Mouse (Mus musculus) ES-E14 (cell line): Measurements from ENCODE around the gene Chmp4b. TPM values are rescaled to one million over a fixed set of nuclear protein-coding genes. Genes with fewer than 3 reads are reported as not detected.
A peak's percentile ranks its signal among the peaks of the same experiment; 100 is the strongest.

Experiments used
- DNase-seq: peaks from one replicate; pipeline ENCODE4 v3.0.0-alpha.2; 2013; ENCODE audit warnings: low read depth, low spot score
- H3K27ac ChIP-seq: 2 replicates; pipeline ENCODE4 v1.5.1; 2012; ENCODE audit warnings: low read depth, mild to moderate bottlenecking, low read length, moderate library complexity, mixed read lengths; ENCODE audit not compliant: poor library complexity, insufficient read depth, severe bottlenecking
- H3K36me3 ChIP-seq: 2 replicates; pipeline ENCODE4 v1.6.1; 2012; ENCODE audit warnings: mild to moderate bottlenecking, low read length, moderate library complexity, mixed read lengths; ENCODE audit not compliant: control insufficient read depth, poor library complexity, insufficient read depth, severe bottlenecking
- H3K4me1 ChIP-seq, 2 experiments: fragments of 150-350 bp in 1 of 2; sonication (generic) in 1 of 2; 2 replicates each; pipeline ENCODE4 v1.6.1; 2012; ENCODE audit warnings: low read length in 2 of 2, mild to moderate bottlenecking in 1 of 2, mixed read lengths in 1 of 2; ENCODE audit not compliant: control insufficient read depth in 2 of 2, insufficient read depth in 2 of 2, poor library complexity in 1 of 2
- H3K4me3 ChIP-seq, 2 experiments: fragments of 150-350 bp in 1 of 2; sonication (generic) in 1 of 2; 2 replicates each; pipeline ENCODE4 v1.5.1; 2012; ENCODE audit warnings: low read length in 2 of 2, low read depth in 1 of 2, mild to moderate bottlenecking in 1 of 2, mixed read lengths in 1 of 2; ENCODE audit not compliant: insufficient read depth in 1 of 2, poor library complexity in 1 of 2, severe bottlenecking in 1 of 2
- H3K9ac ChIP-seq: 2 replicates; pipeline ENCODE4 v1.6.1; 2012; ENCODE audit warnings: low read depth, mild to moderate bottlenecking, low read length, mixed read lengths; ENCODE audit not compliant: poor library complexity, insufficient read depth, severe bottlenecking
- H3K9me3 ChIP-seq: fragments of 150-350 bp; sonication (generic); 2 replicates; pipeline ENCODE4 v1.6.1; 2012; ENCODE audit warnings: low read depth, mild to moderate bottlenecking, low read length; ENCODE audit not compliant: control insufficient read depth, insufficient read depth
- CHD2 ChIP-seq: IDR thresholded peaks from 2 replicates; pipeline ENCODE4 v1.6.1; 2014; ENCODE audit warnings: mild to moderate bottlenecking, low read depth, low read length, inconsistent platforms
- HCFC1 ChIP-seq: IDR thresholded peaks from 2 replicates; pipeline ENCODE4 v1.6.1; 2012; ENCODE audit warnings: low read length, inconsistent platforms, borderline replicate concordance; ENCODE audit not compliant: insufficient read depth
- MAFK ChIP-seq: IDR thresholded peaks from 2 replicates; pipeline ENCODE4 v1.6.1; 2014; ENCODE audit warnings: mild to moderate bottlenecking, low read depth, low read length, inconsistent platforms; ENCODE audit not compliant: insufficient read depth
- ZC3H11A ChIP-seq: IDR thresholded peaks from 2 replicates; pipeline ENCODE4 v1.6.1; 2012; ENCODE audit warnings: low read depth, mild to moderate bottlenecking, inconsistent platforms, low read length, borderline replicate concordance
- ZNF384 ChIP-seq: IDR thresholded peaks from 2 replicates; pipeline ENCODE4 v1.6.1; 2012; ENCODE audit warnings: low read depth, low read length, inconsistent platforms
- in situ Hi-C, 2 experiments: fragments of 600-800 bp; cut with MboI; formaldehyde crosslinking; loops; one replicate each; pipeline ENCODE4 v1.15.1; 2025; ENCODE audit warnings: low sequenced_read_pairs in 2 of 2, inconsistent platforms in 1 of 2; ENCODE audit not compliant: unreplicated experiment in 2 of 2
- total RNA-seq: library from RNA; depleted of rRNA; stranded (reverse); fragments of 300-350 nt; gene quantifications from 2 replicates; pipeline ENCODE4 v1.2.3, GENCODE M21; 2012

Chmp4b gene
- total RNA-seq, 1 experiment = 94.3 TPM

GRCm38 (mm10) chr2:154668680-154669079, 17.2 kb downstream of the Chmp4b start:
- in situ Hi-C loops = no loop called here
- no peak overlapping the region for H3K9ac ChIP-seq
- no peaks in the 10 kb centered on the region for H3K9me3 ChIP-seq
- no peak for DNase-seq
- no peak overlapping the region for H3K27ac ChIP-seq
- peaks cover 3 to 8% of the 10 kb centered on the region in 2 experiments; a peak in 3 of 4 replicates for H3K4me1 ChIP-seq
- TF ChIP-seq HCFC1 = no peak
- H3K36me3 ChIP-seq = no peaks in the 10 kb centered on the region
- no peak overlapping the region for H3K4me3 ChIP-seq

DNA sequence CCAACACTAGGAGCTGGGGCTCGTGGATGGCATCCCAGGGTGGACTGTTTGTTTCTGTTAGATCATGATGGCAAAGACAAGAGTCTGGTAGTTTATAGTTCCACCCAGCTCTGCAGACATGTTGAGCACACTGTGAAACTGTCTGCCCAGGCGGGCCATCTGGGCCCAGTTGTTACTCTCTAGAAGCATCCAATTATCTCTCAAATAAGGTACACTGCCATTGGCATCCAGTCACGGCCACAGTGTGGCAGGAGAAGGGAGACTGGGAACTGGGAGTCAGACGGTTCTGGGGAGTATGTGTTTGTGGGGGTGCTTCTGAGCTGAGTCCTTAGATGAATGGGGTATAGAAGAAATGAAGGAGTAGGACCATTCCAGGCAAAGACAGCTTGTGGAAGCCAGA, 18.6 kb downstream of the Chmp4b start:
- no peaks in the 10 kb centered on the region for H3K9me3 ChIP-seq
- no peak overlapping the region for H3K9ac ChIP-seq
- H3K4me3 ChIP-seq = no peak overlapping the region
- H3K27ac ChIP-seq = no peak overlapping the region
- H3K4me1 ChIP-seq = peaks cover 3 to 8% of the 10 kb centered on the region in 2 experiments; a peak in 3 of 4 replicates
- no peaks in the 10 kb centered on the region for H3K36me3 ChIP-seq
- in situ Hi-C loops = no loop called here
- DNase-seq = no peak
- TF ChIP-seq CHD2 (no peak), HCFC1 (no peak), MAFK (no peak), ZNF384 (no peak), ZC3H11A (no peak)

DNA sequence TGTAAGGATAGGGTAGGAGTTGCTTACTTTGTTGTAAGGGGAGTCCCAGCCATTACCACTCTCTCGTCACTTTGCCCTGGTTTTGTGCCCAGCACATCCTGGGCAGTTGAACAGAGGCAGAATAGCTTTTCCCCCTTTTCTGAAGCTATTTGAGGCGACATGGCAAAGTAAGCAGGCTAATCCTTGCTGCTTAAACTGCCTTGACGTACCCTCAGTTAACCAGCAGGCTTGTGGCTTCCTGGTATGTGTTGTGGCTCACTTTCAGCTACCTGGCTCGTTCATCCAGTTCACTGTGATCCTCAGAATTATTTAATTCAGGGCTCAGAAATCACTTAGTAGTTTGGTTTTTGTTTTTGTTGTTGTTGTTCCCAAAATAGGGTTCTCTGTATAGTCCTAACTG, 19.2 kb downstream of the Chmp4b start:
- H3K4me3 ChIP-seq = no peak overlapping the region
- in situ Hi-C loops = no loop called here
- DNase-seq = no peak
- peaks cover 3 to 10% of the 10 kb centered on the region in 2 experiments; a peak in 3 of 4 replicates for H3K4me1 ChIP-seq
- H3K9me3 ChIP-seq = no peaks in the 10 kb centered on the region
- TF ChIP-seq ZNF384 (no peak), ZC3H11A (no peak), MAFK (no peak), CHD2 (no peak), HCFC1 (no peak)
- peaks cover 3% of the 10 kb centered on the region; the same call in 1 of the 2 replicates for H3K36me3 ChIP-seq
- no peak overlapping the region for H3K9ac ChIP-seq
- H3K27ac ChIP-seq = no peak overlapping the region

DNA sequence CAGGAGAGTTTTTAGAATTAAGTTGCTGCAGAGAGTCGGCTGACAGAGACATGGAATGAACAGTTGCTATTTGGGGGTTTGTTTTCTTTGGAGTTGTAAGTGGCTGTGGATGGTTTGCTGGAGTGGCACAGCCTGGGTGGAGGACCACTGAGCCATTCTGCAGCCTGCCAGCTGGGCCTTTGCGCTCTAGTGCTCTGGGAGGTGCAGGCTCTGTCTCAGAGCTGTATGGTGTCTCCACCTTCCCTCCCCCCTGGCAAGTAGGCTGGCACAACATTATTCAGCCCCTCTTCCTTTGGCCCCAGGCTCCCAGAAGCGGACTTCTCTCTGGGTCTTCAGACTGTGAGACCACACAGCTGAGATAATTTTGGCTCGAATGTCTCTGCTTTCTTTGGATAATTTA, 22.5 kb downstream of the Chmp4b start:
- Histone ChIP-seq H3K9ac (no peak overlapping the region), H3K4me3 (no peak overlapping the region), H3K27ac (no peak overlapping the region), H3K9me3 (no peaks in the 10 kb centered on the region), H3K4me1 (peaks cover 7 to 8% of the 10 kb centered on the region in 2 experiments; a peak in 1 of 4 replicates), H3K36me3 (peaks cover 3% of the 10 kb centered on the region; the same call in 1 of the 2 replicates)
- no peak for DNase-seq
- TF ChIP-seq ZNF384 (no peak), HCFC1 (no peak), MAFK (no peak), CHD2 (no peak), ZC3H11A (no peak)
- in situ Hi-C loops = no loop called here

GRCm38 (mm10) chr2:154676653-154677609, 25.4 kb downstream of the Chmp4b start:
- Histone ChIP-seq H3K9ac (peak overlapping the region; percentile 83), H3K4me1 (peaks cover 8% of the 10 kb centered on the region in 2 experiments; a peak in 2 of 4 replicates), H3K36me3 (peaks cover 3% of the 10 kb centered on the region; the same call in 1 of the 2 replicates), H3K4me3 (peak overlapping the region; percentile 64 to 85), H3K27ac (peak overlapping the region; percentile 92), H3K9me3 (no peaks in the 10 kb centered on the region)
- TF ChIP-seq MAFK = no peak
- TF ChIP-seq CHD2 = peak; percentile 84
- peak; percentile 66 for DNase-seq
- in situ Hi-C loops = no loop called here
